Mouse (Mus musculus): ENCODE data around the gene Fgd6. TPM values are rescaled to one million over a fixed set of nuclear protein-coding genes. Genes with fewer than 3 reads are reported as not detected.

Fgd6 gene
- polyA plus RNA-seq, 1 experiment = 3.7 TPM

DNA sequence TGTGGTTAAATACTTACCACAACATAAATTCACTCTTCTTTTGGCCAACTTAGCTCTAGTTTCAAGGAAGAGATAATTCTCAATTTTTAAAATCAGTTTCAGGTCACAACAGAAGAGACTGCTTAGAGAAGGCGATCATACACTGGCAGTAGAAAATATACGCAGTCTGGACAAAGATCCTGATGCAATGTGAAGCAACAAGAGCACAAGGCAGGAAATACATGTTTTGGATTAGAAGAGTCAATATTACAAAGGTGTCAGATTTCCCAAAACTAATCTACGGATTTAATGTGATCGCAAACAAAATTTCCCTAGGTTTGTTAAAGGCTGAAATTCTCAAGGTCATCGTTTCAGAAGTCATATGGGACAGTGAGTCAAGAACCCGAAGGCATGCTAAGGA lies 4.6 kb upstream of the Fgd6 start:
- H3K36me3 ChIP-seq (ENCODE audit: control insufficient read depth, insufficient read depth, low read length) = peaks cover 3% of the 10 kb centered on the region; the same call in 1 of the 2 replicates
- H3K4me3 ChIP-seq (ENCODE audit: low read depth, low read length) = no peak overlapping the region
- no peak overlapping the region for H3K27ac ChIP-seq (ENCODE audit: insufficient read depth, low read depth, low read length)
- TF ChIP-seq POLR2A (IDR thresholded peaks at IDR 0.05; ENCODE audit: low read depth, low read length) = no peak
- no peak for TF ChIP-seq CTCF (IDR thresholded peaks at IDR 0.05; ENCODE audit: extremely low read depth, insufficient read length, insufficient replicate concordance, low read depth, low read length)
- no peaks in the 10 kb centered on the region for H3K4me1 ChIP-seq (ENCODE audit: control insufficient read depth, insufficient read depth, insufficient read length, low read length)
- 87% methylated on average over 6 of the region's 6 CpGs for WGBS
- H3K27me3 ChIP-seq (ENCODE audit: control insufficient read depth, insufficient read depth, low read length) = no peaks in the 10 kb centered on the region

DNA sequence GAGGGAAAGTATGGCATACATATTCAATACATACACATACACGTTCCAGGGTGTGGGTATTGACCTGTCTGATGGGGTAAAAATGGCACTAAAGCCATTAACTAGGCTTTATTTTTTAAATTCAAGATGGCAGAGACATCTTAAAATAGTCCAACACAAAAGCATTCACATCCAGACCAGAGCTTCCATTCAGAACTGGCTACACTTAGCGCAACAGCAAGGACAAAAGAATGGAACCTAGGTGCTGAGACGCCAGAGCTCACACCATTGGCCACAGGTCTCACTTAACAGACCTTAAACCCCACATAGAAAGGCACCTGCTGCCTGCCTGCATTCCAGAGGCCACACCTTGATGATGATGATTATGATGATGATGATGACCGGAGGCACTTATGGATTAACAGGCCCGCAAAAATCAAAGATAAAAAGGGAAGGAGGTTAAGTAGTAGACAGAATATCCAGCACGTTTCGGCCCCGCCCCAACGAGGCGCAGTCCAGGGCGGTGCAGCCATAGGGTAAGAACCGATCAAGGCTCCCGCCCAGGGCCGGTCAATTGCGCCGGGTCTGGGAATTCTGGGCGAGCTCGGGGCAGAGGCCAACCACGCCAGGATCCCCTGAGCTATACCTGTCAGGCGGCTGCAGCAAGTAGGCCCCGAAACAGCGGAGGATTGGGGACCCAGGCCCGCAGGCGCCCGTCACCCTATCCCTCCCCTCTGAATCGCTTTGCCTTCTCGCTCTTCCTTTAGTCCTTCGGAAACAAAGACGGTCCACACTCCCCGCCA lies 734 bp upstream of the Fgd6 start:
- no peak; the same call in 1 of the 2 replicates for TF ChIP-seq POLR2A (IDR thresholded peaks at IDR 0.05; ENCODE audit: low read depth, low read length)
- no peak for TF ChIP-seq CTCF (IDR thresholded peaks at IDR 0.05; ENCODE audit: extremely low read depth, insufficient read length, insufficient replicate concordance, low read depth, low read length)
- Histone ChIP-seq H3K36me3 (ENCODE audit: control insufficient read depth, insufficient read depth, low read length) (peaks cover 3% of the 10 kb centered on the region; the same call in 1 of the 2 replicates), H3K4me1 (ENCODE audit: control insufficient read depth, insufficient read depth, insufficient read length, low read length) (no peaks in the 10 kb centered on the region), H3K27ac (ENCODE audit: insufficient read depth, low read depth, low read length) (peak overlapping the region; percentile 71), H3K27me3 (ENCODE audit: control insufficient read depth, insufficient read depth, low read length) (no peaks in the 10 kb centered on the region), H3K4me3 (ENCODE audit: low read depth, low read length) (peak overlapping the region; percentile 75)
- WGBS = 1% methylated on average over 30 of the region's 30 CpGs

- Histone ChIP-seq H3K27ac (ENCODE audit: insufficient read depth, low read depth, low read length) (peak overlapping the region; percentile 36), H3K36me3 (ENCODE audit: control insufficient read depth, insufficient read depth, low read length) (no peaks in the 10 kb centered on the region)
- WGBS = under 1% methylated on average over 32 of the region's 32 CpGs
Measured at GRCm38 (mm10) chr10:94036375-94036758, 566 bp downstream of the Fgd6 start.

DNA sequence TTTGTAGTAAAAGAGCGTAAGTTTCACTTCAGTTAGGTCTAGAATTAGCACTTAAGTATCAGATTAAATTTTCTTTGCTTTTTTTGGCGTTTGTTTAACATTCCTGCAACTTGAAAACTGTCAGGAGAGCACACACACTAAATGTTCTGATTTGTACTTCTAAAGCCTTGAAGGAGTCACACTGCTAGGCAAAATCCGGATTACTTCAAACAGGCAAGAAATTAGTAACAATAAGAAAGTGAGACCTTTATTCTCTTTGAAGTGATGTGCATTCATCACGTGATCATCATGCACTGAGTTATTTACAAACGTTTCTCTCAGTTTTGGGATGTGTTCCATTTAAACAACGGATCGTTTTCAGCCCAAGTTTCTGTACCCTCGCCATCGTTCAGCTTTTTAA lies 1.4 kb downstream of the Fgd6 start:
- Histone ChIP-seq H3K36me3 (ENCODE audit: control insufficient read depth, insufficient read depth, low read length) (no peaks in the 10 kb centered on the region), H3K27ac (ENCODE audit: insufficient read depth, low read depth, low read length) (no peak overlapping the region), H3K4me1 (ENCODE audit: control insufficient read depth, insufficient read depth, insufficient read length, low read length) (no peaks in the 10 kb centered on the region), H3K4me3 (ENCODE audit: low read depth, low read length) (no peak overlapping the region), H3K27me3 (ENCODE audit: control insufficient read depth, insufficient read depth, low read length) (no peaks in the 10 kb centered on the region)
- WGBS = 63% methylated on average over 9 of the region's 9 CpGs
- TF ChIP-seq POLR2A (IDR thresholded peaks at IDR 0.05; ENCODE audit: low read depth, low read length) (no peak), CTCF (IDR thresholded peaks at IDR 0.05; ENCODE audit: extremely low read depth, insufficient read length, insufficient replicate concordance, low read depth, low read length) (no peak)

More at GRCm38 (mm10) chr10:94036375-94036758, 566 bp downstream of the Fgd6 start:
- peak overlapping the region; percentile 84 for H3K4me3 ChIP-seq (ENCODE audit: low read depth, low read length)
- TF ChIP-seq CTCF (IDR thresholded peaks at IDR 0.05; ENCODE audit: extremely low read depth, insufficient read length, insufficient replicate concordance, low read depth, low read length) (no peak), POLR2A (IDR thresholded peaks at IDR 0.05; ENCODE audit: low read depth, low read length) (no peak)
- no peaks in the 10 kb centered on the region for H3K4me1 ChIP-seq (ENCODE audit: control insufficient read depth, insufficient read depth, insufficient read length, low read length)
- no peaks in the 10 kb centered on the region for H3K27me3 ChIP-seq (ENCODE audit: control insufficient read depth, insufficient read depth, low read length)

- Histone ChIP-seq H3K27me3 (ENCODE audit: control insufficient read depth, insufficient read depth, low read length) (no peaks in the 10 kb centered on the region), H3K36me3 (ENCODE audit: control insufficient read depth, insufficient read depth, low read length) (no peaks in the 10 kb centered on the region), H3K4me1 (ENCODE audit: control insufficient read depth, insufficient read depth, insufficient read length, low read length) (no peaks in the 10 kb centered on the region), H3K27ac (ENCODE audit: insufficient read depth, low read depth, low read length) (no peak overlapping the region), H3K4me3 (ENCODE audit: low read depth, low read length) (no peak overlapping the region)
- 80% methylated on average over 4 of the region's 4 CpGs for WGBS
- TF ChIP-seq CTCF (IDR thresholded peaks at IDR 0.05; ENCODE audit: extremely low read depth, insufficient read length, insufficient replicate concordance, low read depth, low read length) (no peak), POLR2A (IDR thresholded peaks at IDR 0.05; ENCODE audit: low read depth, low read length) (no peak)
Measured at GRCm38 (mm10) chr10:94037596-94037995, 1.8 kb downstream of the Fgd6 start.

DNA sequence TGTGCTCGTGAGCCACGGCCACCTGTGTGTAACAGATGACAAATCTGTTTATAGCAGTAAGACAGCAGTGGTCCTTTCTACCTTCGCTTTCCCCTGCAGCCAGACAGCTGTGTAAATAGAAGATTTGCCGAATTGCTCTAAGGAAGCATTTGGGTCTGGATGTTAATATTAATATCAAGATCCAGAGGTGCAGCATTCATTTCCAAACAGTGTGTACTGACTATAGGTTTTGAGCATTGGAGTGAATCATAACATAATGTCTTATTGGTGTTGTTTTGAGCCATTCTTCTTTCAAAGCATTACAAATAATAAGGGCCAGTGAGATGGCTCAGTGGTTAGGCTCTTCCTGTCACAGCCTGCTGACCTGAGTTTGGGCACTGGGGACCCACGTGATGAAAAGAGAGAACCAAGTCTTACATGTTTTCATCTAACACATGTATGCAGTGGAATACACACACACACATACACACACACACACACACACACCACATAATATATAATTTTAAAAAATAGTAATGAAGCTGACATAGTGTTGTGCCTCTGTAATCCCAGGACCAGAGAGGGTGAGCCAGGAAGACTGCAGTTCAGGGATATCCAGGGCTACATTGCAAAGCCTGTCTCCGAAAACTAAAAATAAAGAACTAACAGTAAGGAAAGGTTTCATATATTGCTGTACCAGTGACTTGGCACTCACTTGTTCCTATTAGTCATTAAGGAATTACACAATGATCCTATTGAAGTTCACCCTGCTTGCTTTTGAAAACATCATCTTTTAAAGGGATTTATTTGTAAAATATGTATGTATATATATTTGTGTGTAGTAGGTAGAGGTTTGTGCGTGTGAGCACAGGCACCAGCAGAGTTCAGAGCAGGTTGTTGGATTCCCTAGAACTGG lies 2.8 kb downstream of the Fgd6 start:
- H3K27me3 ChIP-seq (ENCODE audit: control insufficient read depth, insufficient read depth, low read length) = no peaks in the 10 kb centered on the region
- no peaks in the 10 kb centered on the region for H3K4me1 ChIP-seq (ENCODE audit: control insufficient read depth, insufficient read depth, insufficient read length, low read length)
- 53% methylated on average over 7 of the region's 7 CpGs for WGBS
- no peak for TF ChIP-seq CTCF (IDR thresholded peaks at IDR 0.05; ENCODE audit: extremely low read depth, insufficient read length, insufficient replicate concordance, low read depth, low read length)
- TF ChIP-seq POLR2A (IDR thresholded peaks at IDR 0.05; ENCODE audit: low read depth, low read length) = no peak
- H3K36me3 ChIP-seq (ENCODE audit: control insufficient read depth, insufficient read depth, low read length) = peaks cover 2% of the 10 kb centered on the region
- no peak overlapping the region for H3K4me3 ChIP-seq (ENCODE audit: low read depth, low read length)
- H3K27ac ChIP-seq (ENCODE audit: insufficient read depth, low read depth, low read length) = no peak overlapping the region

DNA sequence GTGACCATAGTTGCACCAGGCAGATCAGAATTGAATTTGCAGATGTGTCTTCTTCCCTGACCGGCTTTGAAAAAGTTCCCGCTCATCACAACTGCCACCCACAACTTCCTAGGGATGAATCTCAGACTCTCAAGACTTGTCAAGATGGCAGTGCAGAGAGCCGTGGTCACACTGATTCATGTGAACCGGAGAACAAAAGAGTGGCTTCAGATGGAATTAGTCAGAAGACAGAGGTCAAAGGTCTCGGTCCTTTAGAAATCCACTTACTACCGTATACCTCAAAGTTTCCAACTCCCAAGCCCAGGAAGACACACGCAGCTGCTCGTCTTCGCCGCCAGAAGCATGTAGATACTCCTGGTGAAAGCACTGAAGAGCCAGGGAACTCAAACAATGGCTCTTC lies 8.1 kb downstream of the Fgd6 start:
- peaks cover 25% of the 10 kb centered on the region for H3K36me3 ChIP-seq (ENCODE audit: control insufficient read depth, insufficient read depth, low read length)
- no peaks in the 10 kb centered on the region for H3K27me3 ChIP-seq (ENCODE audit: control insufficient read depth, insufficient read depth, low read length)
- WGBS = 81% methylated on average over 10 of the region's 10 CpGs
- H3K4me1 ChIP-seq (ENCODE audit: control insufficient read depth, insufficient read depth, insufficient read length, low read length) = peaks cover 8% of the 10 kb centered on the region; the same call in 1 of the 2 replicates
- TF ChIP-seq POLR2A (IDR thresholded peaks at IDR 0.05; ENCODE audit: low read depth, low read length) (no peak), CTCF (IDR thresholded peaks at IDR 0.05; ENCODE audit: extremely low read depth, insufficient read length, insufficient replicate concordance, low read depth, low read length) (no peak)
- H3K4me3 ChIP-seq (ENCODE audit: low read depth, low read length) = no peak overlapping the region
- no peak overlapping the region for H3K27ac ChIP-seq (ENCODE audit: insufficient read depth, low read depth, low read length)
